15 mouse cellular contexts compared by ENCODE assay signal in genomic region chr9:5485258-5485657, GRCm38 (mm10).
"Had no signal": no experiment of that assay in that cellular context is flagged by ENCODE, and none has a peak within 500 bp of the region (broad histone marks: within the 10 kb centered on the region; RNA-seq: fewer than 3 reads in every experiment).

No protein-coding gene starts in this region.

- H3K4me3 ChIP-seq: megakaryocyte, embryonic 14.5 days; midbrain, embryonic 13.5 days; midbrain, embryonic 15.5 days; neural tube, embryonic 12.5 days; stomach, embryonic 15.5 days had no signal

- ATAC-seq: midbrain, embryonic 13.5 days; midbrain, embryonic 15.5 days had no signal

- H3K4me2 ChIP-seq: lung, embryonic 14.5 days; midbrain, embryonic 11.5 days; midbrain, embryonic 13.5 days; midbrain, embryonic 15.5 days; neural tube, embryonic 12.5 days; stomach, embryonic 15.5 days had no signal

- DNase-seq: lung, embryonic 14.5 days; lung, postnatal 14 days; lung, postnatal 36 days; right cerebral cortex, postnatal 14 days; thymus, adult 2 months; thymus, postnatal 25 days; thymus, postnatal 4 days had no signal

- H3K36me3 ChIP-seq: midbrain, embryonic 13.5 days; midbrain, embryonic 15.5 days; neural tube, embryonic 12.5 days; stomach, embryonic 15.5 days had no signal

- H3K4me1 ChIP-seq: megakaryocyte, embryonic 14.5 days; midbrain, embryonic 13.5 days; midbrain, embryonic 15.5 days; neural tube, embryonic 12.5 days; stomach, embryonic 15.5 days had no signal

- H3K27me3 ChIP-seq: megakaryocyte, embryonic 14.5 days; midbrain, embryonic 13.5 days; midbrain, embryonic 15.5 days; neural tube, embryonic 12.5 days; stomach, embryonic 15.5 days had no signal

- H3K9ac ChIP-seq: lung, embryonic 14.5 days; midbrain, embryonic 13.5 days; midbrain, embryonic 15.5 days; neural tube, embryonic 12.5 days; stomach, embryonic 15.5 days had no signal

- H3K9me3 ChIP-seq: midbrain, embryonic 13.5 days; midbrain, embryonic 15.5 days; neural tube, embryonic 12.5 days; stomach, embryonic 15.5 days had no signal

- H3K27ac ChIP-seq: macrophage; midbrain, embryonic 13.5 days; midbrain, embryonic 15.5 days; neural tube, embryonic 12.5 days; stomach, embryonic 15.5 days; stomach, postnatal 0 days had no signal
